In genomic region chr12:72973161-72973560, GRCm38 (mm10) we compare ENCODE assay signal across 9 mouse cellular contexts. TPM values are rescaled to one million over a fixed set of nuclear protein-coding genes. Genes with fewer than 3 reads are reported as not detected.
DNase-seq lines count a peak whose midpoint lies in the region; ATAC-seq lines count a peak whose summit lies in the region.
"Had no signal": no experiment of that assay in that cellular context is flagged by ENCODE, and none has a peak within 500 bp of the region (broad histone marks: within the 10 kb centered on the region; RNA-seq: fewer than 3 reads in every experiment).

No protein-coding gene starts in this region.

- H3K27me3 ChIP-seq in heart, embryonic 11.5 days (ENCODE audit: control insufficient read depth, insufficient read depth, low read length), result peaks cover 6% of the 10 kb centered on the region
- H3K27me3 ChIP-seq in embryonic facial prominence, embryonic 10.5 days (replicated peaks; ENCODE audit: low read depth, poor library complexity, severe bottlenecking), result peaks cover 50% of the 10 kb centered on the region

- no peak overlapping the region for H3K4me2 ChIP-seq in heart, embryonic 11.5 days
- H3K4me2 ChIP-seq: limb, embryonic 12.5 days had no signal

- H3K4me1 ChIP-seq in heart, embryonic 11.5 days (ENCODE audit: control insufficient read depth, insufficient read depth, low read length), result no peaks in the 10 kb centered on the region
- H3K4me1 ChIP-seq in embryonic facial prominence, embryonic 10.5 days, result peaks cover 10% of the 10 kb centered on the region

- ATAC-seq in heart, embryonic 11.5 days (replicated peaks; ENCODE audit: insufficient number of reproducible peaks, low FRiP score, low TSS enrichment), result no peak

- no peak overlapping the region for H3K4me3 ChIP-seq in heart, embryonic 11.5 days (ENCODE audit: low read depth, low read length)
- no peak overlapping the region for H3K4me3 ChIP-seq in embryonic facial prominence, embryonic 10.5 days
- H3K4me3 ChIP-seq: limb, embryonic 12.5 days had no signal

- H3K9me3 ChIP-seq in heart, embryonic 11.5 days (replicated peaks; ENCODE audit: control insufficient read depth, low read length), result no peaks in the 10 kb centered on the region
- no peaks in the 10 kb centered on the region for H3K9me3 ChIP-seq in embryonic facial prominence, embryonic 10.5 days
- H3K9me3 ChIP-seq: limb, embryonic 12.5 days had no signal

- WGBS in heart, embryonic 11.5 days (ENCODE audit: insufficient replicate concordance), result 3% methylated on average over 6 of the region's 6 CpGs
- WGBS in embryonic facial prominence, embryonic 10.5 days, result 11% methylated on average over 6 of the region's 6 CpGs

- peak; percentile 50 for DNase-seq in heart, adult 8-10 months (ENCODE audit: low spot score)
- DNase-seq in A20 (ENCODE audit: low read depth, low spot score), result peak; percentile 50
- DNase-seq in T-cell, adult 2 months (ENCODE audit: low spot score), result peak; percentile 33
- DNase-seq in embryonic facial prominence, embryonic 10.5 days (ENCODE audit: low spot score), result peak; percentile 56
- DNase-seq in layer of hippocampus, adult 8-10 months (ENCODE audit: low spot score in 2 of 2), result peak; percentile 3 to 36
- DNase-seq in lung, postnatal 36 days, result peak; percentile 73
- no peak for DNase-seq in ovary, adult 18-20 months (ENCODE audit: low spot score)

- no peak overlapping the region for H3K9ac ChIP-seq in heart, embryonic 11.5 days (ENCODE audit: low read depth, low read length)
- H3K9ac ChIP-seq: limb, embryonic 12.5 days had no signal

- no peak overlapping the region for H3K27ac ChIP-seq in heart, embryonic 11.5 days (ENCODE audit: low read depth, low read length)
- H3K27ac ChIP-seq in embryonic facial prominence, embryonic 10.5 days (replicated peaks), result no peak overlapping the region
- H3K27ac ChIP-seq: limb, embryonic 12.5 days had no signal

- H3K36me3 ChIP-seq in heart, embryonic 11.5 days (ENCODE audit: control insufficient read depth, insufficient read depth, low read length), result no peaks in the 10 kb centered on the region
- H3K36me3 ChIP-seq in embryonic facial prominence, embryonic 10.5 days (replicated peaks), result no peaks in the 10 kb centered on the region
- H3K36me3 ChIP-seq: limb, embryonic 12.5 days had no signal

RNA-seq across cellular contexts. Expression of gene 4930447C04Rik, which starts 32.6 kb away (rescaled TPM):
- total RNA-seq in heart, adult 8-10 months (2022), result 1 to 10 TPM in 1 of 4 experiments, under 1 TPM in 3; 0.52 to 1.4 (median 0.74) TPM
- polyA plus RNA-seq in heart, embryonic 11.5 days (2014; fragmentation: Nextera tagmentation; extraction: Ambion mirVana), result 2.6 and 5.0 TPM in 2 replicates
- polyA plus RNA-seq in embryonic facial prominence, embryonic 10.5 days (2016; fragmentation: Nextera tagmentation; extraction: Ambion mirVana), result 5.2 and 6.4 TPM in 2 replicates
- total RNA-seq in layer of hippocampus, adult 8-10 months (2022), result 10 to 100 TPM in 1 of 4 experiments, 1 to 10 TPM in 3; 6.8 to 10.3 (median 6.9) TPM

RNA-seq across cellular contexts. Expression of gene Six6, which starts 33.5 kb away (rescaled TPM):
- total RNA-seq in heart, adult 8-10 months (2022), result not detected
- polyA plus RNA-seq in heart, embryonic 11.5 days (2014; fragmentation: Nextera tagmentation; extraction: Ambion mirVana), result not detected in 2 replicates
- 6.5 and 8.7 TPM in 2 replicates for polyA plus RNA-seq in embryonic facial prominence, embryonic 10.5 days (2016; fragmentation: Nextera tagmentation; extraction: Ambion mirVana)
- total RNA-seq in layer of hippocampus, adult 8-10 months (2022), result not detected
- polyA plus RNA-seq: limb, embryonic 12.5 days had no signal
